Mouse (Mus musculus) NIH3T3 (cell line): Measurements from ENCODE around the gene Trpm3.
A peak's percentile ranks its signal among the peaks of the same experiment; 100 is the strongest.

Source experiments
- DNase-seq: peaks from one replicate; pipeline ENCODE4 v3.0.0-alpha.2; 2012; ENCODE audit warnings: low read depth

The Trpm3 gene

GRCm38 (mm10) chr19:22753311-22753809 is 614.5 kb downstream of the Trpm3 start:
- DNase-seq: no peak

- DNase-seq: no peak
Observed at GRCm38 (mm10) chr19:22754071-22754470, 615.2 kb downstream of the Trpm3 start.

- DNase-seq: no peak
Observed at GRCm38 (mm10) chr19:22754498-22754897, 615.7 kb downstream of the Trpm3 start.

DNA sequence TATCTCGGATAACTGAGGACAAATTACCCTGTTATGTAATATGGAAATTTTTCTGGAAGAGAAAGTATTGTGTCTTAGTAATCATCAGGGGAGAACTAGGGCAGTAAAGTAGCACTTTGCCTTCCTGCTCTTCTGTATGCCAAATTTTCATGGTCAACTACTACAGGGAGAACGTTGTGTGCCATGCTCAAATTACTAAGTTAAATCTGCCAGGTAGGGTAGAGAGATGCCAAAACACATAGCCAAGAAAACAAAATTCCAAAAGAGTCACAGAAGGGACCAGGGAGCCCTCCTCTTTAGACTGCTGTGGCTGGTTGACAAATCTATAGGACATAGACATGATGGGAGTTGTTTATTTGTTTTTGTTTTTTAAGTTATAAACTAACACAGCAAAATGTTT is 619.6 kb downstream of the Trpm3 start:
- no peak for DNase-seq

GRCm38 (mm10) chr19:22768242-22768641 is 629.4 kb downstream of the Trpm3 start:
- DNase-seq: no peak

DNA sequence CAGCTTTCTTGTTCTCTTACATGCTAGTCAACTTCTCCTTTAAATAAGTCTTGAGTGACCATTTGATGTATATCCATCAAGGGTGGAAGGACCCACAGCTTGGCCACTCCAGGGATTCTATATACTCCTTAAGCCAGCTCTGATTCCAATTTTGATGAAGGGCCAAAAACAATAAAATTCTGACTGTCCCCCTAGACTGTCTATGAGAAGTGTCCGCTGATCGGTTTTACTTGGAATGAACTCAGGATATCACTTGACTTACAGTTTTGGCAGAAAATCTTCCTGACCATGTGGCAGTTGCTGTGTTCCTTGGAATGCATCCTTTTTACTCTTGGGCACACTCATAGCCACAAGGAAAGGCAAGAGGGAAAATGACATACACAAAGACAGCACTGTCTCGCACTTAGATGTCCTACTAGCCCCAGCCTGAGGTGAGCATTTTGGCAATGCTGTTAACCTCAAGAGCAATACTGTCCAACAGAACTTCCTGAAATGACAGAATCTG is 636.4 kb downstream of the Trpm3 start:
- DNase-seq: no peak

DNA sequence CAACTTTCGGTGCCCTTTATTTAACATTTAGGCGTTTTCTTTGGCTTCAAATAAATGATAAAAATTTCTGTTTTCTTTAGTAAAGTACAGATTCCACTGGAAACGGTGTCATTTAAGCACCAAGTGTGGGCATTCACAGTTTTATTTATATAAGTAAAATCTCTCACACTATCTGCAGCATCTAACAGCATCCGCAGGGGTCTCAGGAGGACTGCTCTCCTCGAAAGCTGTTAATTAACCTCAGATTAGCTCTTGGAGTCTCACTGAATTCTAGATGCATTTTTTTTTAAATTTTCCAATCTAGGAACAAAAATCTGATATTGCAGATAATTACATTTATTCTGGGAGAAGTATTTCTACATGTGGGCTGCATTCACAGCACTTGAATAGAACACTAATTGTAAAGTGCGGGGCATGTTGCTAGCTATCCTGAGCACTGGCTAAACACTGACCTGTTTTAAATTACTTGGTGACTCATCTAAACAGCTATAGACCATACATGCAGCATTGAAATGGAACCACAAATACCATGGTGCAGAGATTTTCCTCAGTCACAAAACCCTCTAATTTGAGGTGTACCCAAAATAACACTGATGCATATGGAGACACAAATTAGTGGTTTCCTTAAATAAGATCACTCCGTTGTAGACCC is 641.5 kb downstream of the Trpm3 start:
- DNase-seq: no peak

DNA sequence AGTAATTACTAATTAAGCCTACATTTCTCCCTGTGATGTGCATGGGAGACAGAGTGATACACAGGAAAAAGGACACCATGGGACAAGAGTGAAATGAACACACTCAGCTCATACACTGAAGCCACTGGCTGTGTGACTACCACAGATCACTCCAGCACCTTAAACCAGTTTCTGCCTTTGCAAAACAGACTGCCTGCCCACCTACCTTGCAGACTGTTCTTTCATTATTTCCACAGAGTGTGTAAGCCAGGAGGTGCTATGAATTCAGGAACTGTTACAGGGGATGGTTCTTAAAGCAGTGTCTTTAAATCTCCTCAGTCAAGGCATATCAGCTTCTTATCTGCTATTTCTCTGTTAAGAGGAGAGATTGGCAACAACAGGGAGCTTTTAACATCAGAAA is 642.7 kb downstream of the Trpm3 start:
- no peak for DNase-seq

DNA sequence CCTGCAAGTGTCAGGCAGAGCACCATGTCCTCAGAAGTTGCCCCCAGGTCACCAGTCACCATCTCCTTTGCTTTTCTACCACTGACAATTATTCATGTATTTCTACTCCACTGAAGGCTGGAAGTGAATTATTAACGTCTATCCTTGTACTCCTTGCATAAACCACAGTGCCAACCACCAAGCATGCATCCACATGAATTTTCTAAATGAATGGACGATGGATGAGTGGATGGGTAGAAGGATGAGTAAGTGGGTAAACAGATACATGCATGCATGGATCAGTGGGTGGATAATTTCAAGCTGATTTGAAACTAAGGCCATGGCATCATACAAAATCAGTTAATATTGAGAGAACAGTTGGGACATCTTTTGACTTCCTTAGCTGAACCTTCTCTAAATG is 644.9 kb downstream of the Trpm3 start:
- no peak for DNase-seq

DNA sequence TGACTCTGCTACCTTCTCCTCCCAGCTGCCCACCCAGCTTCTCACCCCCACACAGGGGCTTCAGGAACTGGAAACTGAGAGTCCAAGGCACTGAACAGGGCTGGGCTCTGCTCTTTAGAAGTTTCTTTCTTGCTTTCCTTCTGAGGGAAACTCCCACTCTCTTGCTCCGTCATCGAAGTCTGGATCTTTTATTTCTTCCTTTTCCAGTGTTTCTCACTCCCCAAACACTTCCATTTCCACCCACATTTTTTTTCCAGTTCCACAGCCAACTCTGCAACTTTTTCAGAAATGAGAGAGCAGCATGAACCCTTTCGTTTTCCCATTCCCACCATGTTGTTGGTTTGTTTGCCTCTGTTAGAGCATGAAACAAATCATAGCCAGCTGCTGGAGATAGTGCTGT is 650.9 kb downstream of the Trpm3 start:
- DNase-seq: no peak

- no peak for DNase-seq
Observed at GRCm38 (mm10) chr19:22796996-22797395, 658.1 kb downstream of the Trpm3 start.

- no peak for DNase-seq
Observed at GRCm38 (mm10) chr19:22800471-22800870, 661.6 kb downstream of the Trpm3 start.

DNA sequence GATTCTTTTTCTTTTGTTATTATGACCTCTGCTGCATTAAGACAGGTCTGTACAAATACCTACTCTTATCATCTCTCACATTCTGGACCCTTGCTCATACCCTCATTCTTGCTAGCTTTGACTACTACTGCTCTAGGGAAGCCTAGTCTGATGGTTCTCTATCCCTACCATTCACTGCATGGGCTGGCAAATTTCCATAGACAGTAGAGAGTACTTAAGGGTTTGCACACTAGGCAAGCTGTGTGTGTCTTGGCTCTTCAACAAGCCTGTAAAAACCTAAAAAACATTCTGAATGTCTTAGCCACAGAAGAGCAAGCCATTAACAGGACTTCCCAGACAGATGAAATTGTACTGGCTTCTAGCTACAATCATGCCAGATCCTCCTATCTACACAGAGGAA is 664.5 kb downstream of the Trpm3 start:
- DNase-seq: no peak

DNA sequence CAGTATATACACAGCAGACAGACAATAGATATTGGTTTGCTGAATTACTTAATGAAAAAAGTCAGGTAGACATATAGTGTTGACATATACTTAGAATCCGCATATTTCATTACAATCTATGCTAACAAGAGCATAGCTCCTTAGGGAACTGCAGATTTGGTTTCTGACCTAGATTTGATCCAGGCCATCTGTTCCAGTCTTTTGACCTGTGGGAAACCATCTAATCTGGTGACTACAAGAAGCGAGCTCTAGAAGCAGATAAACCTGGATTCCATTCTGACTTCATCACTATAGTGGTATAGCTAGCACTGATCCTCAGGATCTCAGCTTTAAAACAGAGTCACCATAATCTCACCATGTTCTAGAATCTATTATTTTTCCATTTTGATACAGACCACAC is 665.5 kb downstream of the Trpm3 start:
- no peak for DNase-seq

DNA sequence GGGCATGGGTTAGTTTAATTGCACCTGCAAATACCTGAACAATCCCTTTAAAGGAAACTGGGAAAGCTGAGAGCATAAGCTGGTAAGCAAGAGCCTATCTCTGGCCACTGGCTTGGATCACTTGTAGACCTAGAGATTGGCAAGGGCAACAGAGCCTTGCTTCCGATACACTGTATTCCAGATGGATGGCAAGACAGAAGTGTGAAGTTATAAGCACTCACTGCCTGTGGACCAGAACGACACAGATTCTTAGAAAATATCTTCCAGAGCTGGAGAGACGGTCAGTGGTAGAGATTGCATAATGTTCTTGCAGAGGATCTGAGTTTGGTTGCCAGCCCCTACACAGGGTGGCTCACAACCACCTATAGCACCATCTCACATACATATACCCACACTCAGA is 671.4 kb downstream of the Trpm3 start:
- DNase-seq: no peak

DNA sequence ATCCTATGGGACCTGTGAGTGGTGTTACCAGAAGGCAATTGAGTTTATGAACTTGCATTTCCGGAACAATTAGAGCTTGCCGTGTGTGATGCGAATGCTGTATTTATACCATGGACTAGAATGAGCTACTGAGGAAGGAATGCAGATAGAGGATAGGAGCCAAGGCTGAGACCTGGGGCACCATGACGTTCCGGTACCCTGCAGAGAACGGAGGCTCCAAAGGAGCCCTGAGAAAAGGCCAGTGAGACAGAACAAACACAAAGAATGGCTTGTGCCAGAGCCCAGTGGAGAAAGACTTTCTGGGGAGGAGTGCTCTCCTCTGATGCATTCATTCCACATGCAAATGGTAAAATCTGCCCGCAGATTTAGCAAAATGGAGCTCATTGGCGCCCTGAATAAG is 682.9 kb downstream of the Trpm3 start:
- no peak for DNase-seq

DNA sequence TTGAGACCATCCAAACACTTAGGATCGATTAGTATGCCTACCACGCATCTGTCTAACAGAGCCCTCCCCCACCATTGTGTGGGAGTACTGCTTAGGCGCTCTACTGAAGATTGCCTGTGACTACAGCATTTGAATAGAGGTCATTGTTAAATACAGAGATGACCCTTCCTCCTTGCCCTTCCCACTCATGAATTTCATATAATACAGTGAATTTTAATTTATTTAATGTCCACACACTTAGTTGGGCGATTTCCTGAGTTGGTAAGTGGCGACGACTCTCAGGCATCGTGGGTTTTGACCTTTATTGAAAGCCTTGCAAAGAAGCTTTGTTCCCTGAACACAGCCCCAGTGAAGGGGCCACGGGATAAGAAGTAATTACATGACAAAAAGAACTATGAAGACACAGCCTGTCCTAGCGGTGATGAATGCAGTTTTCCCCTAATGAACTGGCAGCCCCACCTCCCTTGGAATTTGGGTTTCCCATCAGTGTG is 684.7 kb downstream of the Trpm3 start:
- DNase-seq: no peak

DNA sequence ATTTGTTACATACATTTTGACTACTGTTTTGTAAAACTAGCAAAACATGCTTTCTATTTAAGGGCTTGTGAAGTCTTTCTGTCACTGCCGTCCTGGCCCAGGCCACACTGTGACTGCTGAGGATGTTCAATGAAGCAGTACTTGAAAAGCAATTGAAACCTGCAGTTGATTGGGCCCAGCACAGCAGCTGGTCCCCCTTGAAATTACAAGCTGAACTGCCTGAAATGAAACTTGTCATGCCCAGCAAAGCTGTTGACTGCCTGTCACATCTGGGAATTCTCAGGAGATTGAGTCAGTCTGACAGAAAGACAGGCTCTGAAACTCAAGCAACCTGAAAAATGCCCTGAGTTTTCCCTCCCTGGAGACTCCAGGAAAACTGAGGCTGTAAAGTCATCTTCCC is 687.0 kb downstream of the Trpm3 start:
- no peak for DNase-seq

DNA sequence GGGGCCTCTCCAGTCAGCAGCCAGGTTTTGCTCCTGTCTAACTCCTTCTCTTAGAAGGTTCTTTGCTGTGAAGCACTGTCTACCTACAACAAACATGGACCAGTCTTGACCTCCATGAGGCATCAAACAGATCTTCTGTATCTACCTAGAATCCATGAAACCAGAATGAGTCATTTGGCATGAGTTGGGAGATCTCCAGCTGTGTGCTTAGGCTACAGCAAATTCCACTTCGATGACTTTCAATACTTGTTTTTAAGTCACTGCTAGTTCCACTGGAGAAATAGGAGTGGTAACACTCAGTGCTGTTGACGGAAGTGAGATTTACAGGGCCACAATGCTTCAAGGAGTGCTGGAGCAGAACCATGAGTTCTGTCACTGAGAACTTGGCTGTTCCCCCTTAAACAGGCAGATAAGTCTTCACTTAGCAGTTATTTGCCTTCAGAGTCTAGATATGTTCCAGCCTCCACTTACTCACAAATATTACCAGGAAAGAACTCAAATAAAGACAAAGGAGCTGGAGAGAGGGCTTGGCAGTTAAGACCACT is 689.4 kb downstream of the Trpm3 start:
- peak; percentile 6 for DNase-seq

- DNase-seq: no peak
Observed at GRCm38 (mm10) chr19:22841081-22842040, 702.5 kb downstream of the Trpm3 start.

DNA sequence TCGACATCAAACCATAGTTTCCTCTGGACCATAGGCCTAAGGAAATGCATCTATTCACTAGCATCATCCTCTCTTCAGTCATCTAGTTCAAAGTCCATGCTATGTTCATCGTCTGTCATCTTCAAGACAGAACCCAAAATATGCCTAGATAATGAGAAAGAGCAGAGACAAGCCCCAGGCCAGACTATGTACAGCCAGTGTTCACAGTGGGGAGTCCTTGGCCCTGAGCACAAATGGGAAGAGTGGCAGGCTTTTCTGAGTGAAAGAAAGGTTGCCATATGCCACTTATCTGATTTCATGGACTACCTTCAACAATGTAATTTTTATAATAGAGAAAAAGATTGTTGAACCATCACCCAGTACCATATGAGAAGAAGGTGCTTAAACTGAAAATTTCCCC is 703.9 kb downstream of the Trpm3 start:
- no peak for DNase-seq

DNA sequence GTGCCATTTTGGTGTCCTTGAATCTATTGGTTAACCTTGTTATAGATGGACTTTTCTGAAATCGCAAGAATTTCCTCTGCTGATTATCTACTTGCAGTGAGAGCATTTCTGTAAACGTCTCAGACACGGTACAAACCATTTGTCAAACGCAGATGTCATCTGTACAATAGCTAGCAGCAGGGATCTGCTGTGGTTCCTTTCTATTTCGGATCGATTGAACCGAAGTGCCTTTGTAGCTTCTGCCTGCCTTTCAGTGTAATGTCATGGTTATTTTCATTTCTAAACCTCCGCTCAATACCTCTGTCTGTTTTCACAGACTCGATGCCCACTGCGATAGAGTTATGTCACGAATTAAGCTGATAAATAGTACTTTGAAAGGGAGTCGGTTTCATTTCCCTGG is 708.9 kb downstream of the Trpm3 start:
- DNase-seq: no peak

- no peak for DNase-seq
Observed at GRCm38 (mm10) chr19:22848251-22848650, 709.4 kb downstream of the Trpm3 start.
